Mouse (Mus musculus) MEL (cell line): ENCODE results near the gene C2cd4b. TPM values are rescaled to one million over a fixed set of nuclear protein-coding genes. Genes with fewer than 3 reads are reported as not detected.

ENCODE experiments used
- DNase-seq: peaks from one replicate; pipeline ENCODE4 v3.0.0; 2011; ENCODE audit warnings: low read depth, low spot score
- H3K27ac ChIP-seq: 2 replicates; pipeline ENCODE4 v1.5.1; 2012; ENCODE audit warnings: low read depth, mild to moderate bottlenecking, control low read depth, low read length, moderate library complexity; ENCODE audit not compliant: control insufficient read depth
- H3K27me3 ChIP-seq, 2 experiments: fragments of 150-350 bp in 1 of 2; sonication (generic) in 1 of 2; 2 replicates each; pipeline ENCODE4 v1.6.1; 2012; ENCODE audit warnings: low read length in 2 of 2, mild to moderate bottlenecking in 2 of 2, improper control_type of control experiment in 1 of 2, moderate library complexity in 1 of 2; ENCODE audit not compliant: insufficient read depth in 2 of 2, control insufficient read depth in 1 of 2
- H3K36me3 ChIP-seq, 2 experiments: 2 replicates each; pipeline ENCODE4 v1.6.1; 2012 to 2014; ENCODE audit warnings: low read length in 2 of 2, improper control_type of control experiment in 1 of 2, inconsistent platforms in 1 of 2, mild to moderate bottlenecking in 1 of 2; ENCODE audit not compliant: insufficient read depth in 2 of 2, control insufficient read depth in 1 of 2
- H3K4me1 ChIP-seq, 2 experiments: fragments of 150-350 bp in 1 of 2; sonication (generic) in 1 of 2; 2 replicates each; pipeline ENCODE4 v1.6.1; 2012; ENCODE audit warnings: low read length in 2 of 2, improper control_type of control experiment in 1 of 2, mild to moderate bottlenecking in 1 of 2; ENCODE audit not compliant: insufficient read depth in 2 of 2, control insufficient read depth in 1 of 2
- H3K4me3 ChIP-seq, 2 experiments: fragments of 150-350 bp in 1 of 2; sonication (generic) in 1 of 2; 2 replicates each; pipeline ENCODE4 v1.5.1; 2012; ENCODE audit warnings: low read depth in 2 of 2, low read length in 2 of 2, mild to moderate bottlenecking in 2 of 2, moderate library complexity in 2 of 2, control low read depth in 1 of 2, improper control_type of control experiment in 1 of 2; ENCODE audit not compliant: control insufficient read depth in 1 of 2, insufficient read depth in 1 of 2
- H3K79me2 ChIP-seq: 2 replicates; pipeline ENCODE4 v1.6.1; 2012; ENCODE audit warnings: mild to moderate bottlenecking, low read length, moderate library complexity; ENCODE audit not compliant: control insufficient read depth, poor library complexity, insufficient read depth
- H3K9ac ChIP-seq: 2 replicates; pipeline ENCODE4 v1.6.1; 2012; ENCODE audit warnings: low read depth, mild to moderate bottlenecking, control low read depth, low read length, moderate library complexity; ENCODE audit not compliant: control insufficient read depth, poor library complexity, severe bottlenecking
- H3K9me3 ChIP-seq: fragments of 150-350 bp; sonication (generic); replicated peaks from 2 replicates; pipeline ENCODE4 v1.6.1; 2012; ENCODE audit warnings: mild to moderate bottlenecking, low read length, improper control_type of control experiment, moderate library complexity; ENCODE audit not compliant: insufficient read depth
- CHD1 ChIP-seq: IDR thresholded peaks from 2 replicates; pipeline ENCODE4 v1.6.1; 2012; ENCODE audit warnings: low read depth, mild to moderate bottlenecking, inconsistent platforms, low read length, improper control_type of control experiment
- CHD2 ChIP-seq: IDR thresholded peaks from 2 replicates; pipeline ENCODE4 v1.6.1; 2011; ENCODE audit warnings: low read length, improper control_type of control experiment
- E2F4 ChIP-seq: IDR thresholded peaks from 2 replicates; pipeline ENCODE4 v1.6.1; 2011; ENCODE audit warnings: low read depth, low read length, improper control_type of control experiment, borderline replicate concordance
- EP300 ChIP-seq, 2 experiments: IDR thresholded peaks; 2 replicates each; pipeline ENCODE4 v1.6.1; 2011; ENCODE audit warnings: improper control_type of control experiment in 2 of 2, low read length in 2 of 2, low read depth in 1 of 2, mild to moderate bottlenecking in 1 of 2
- GATA1 ChIP-seq: IDR thresholded peaks from 2 replicates; pipeline ENCODE4 v1.6.1; 2011; ENCODE audit warnings: low read depth, low read length, improper control_type of control experiment
- HCFC1 ChIP-seq: IDR thresholded peaks from 2 replicates; pipeline ENCODE4 v1.6.1; 2012; ENCODE audit warnings: low read depth, mild to moderate bottlenecking, inconsistent platforms, low read length, improper control_type of control experiment, moderate library complexity
- JUND ChIP-seq: IDR thresholded peaks from 2 replicates; pipeline ENCODE4 v1.6.1; 2011; ENCODE audit warnings: low read depth, mild to moderate bottlenecking, improper control_type of control experiment, low read length
- MEF2A ChIP-seq: IDR thresholded peaks from 2 replicates; pipeline ENCODE4 v1.6.1; 2014; ENCODE audit warnings: low read depth, mild to moderate bottlenecking, inconsistent platforms, low read length, improper control_type of control experiment; ENCODE audit not compliant: poor library complexity, insufficient replicate concordance, severe bottlenecking; ENCODE audit errors: extremely low read depth
- MXI1 ChIP-seq: IDR thresholded peaks from 2 replicates; pipeline ENCODE4 v1.6.1; 2011; ENCODE audit warnings: mild to moderate bottlenecking, low read depth, low read length, improper control_type of control experiment
- NELFE ChIP-seq: IDR thresholded peaks from 2 replicates; pipeline ENCODE4 v1.6.1; 2011; ENCODE audit warnings: low read depth, low read length, improper control_type of control experiment
- NRF1 ChIP-seq: IDR thresholded peaks from 2 replicates; pipeline ENCODE4 v1.6.1; 2014; ENCODE audit warnings: low read depth, mild to moderate bottlenecking, inconsistent platforms, low read length, improper control_type of control experiment, moderate library complexity; ENCODE audit not compliant: poor library complexity, insufficient read depth, severe bottlenecking
- POLR2AphosphoS5 ChIP-seq: IDR thresholded peaks from 2 replicates; pipeline ENCODE4 v1.6.1; 2012; ENCODE audit warnings: low read depth, borderline replicate concordance, mild to moderate bottlenecking, inconsistent platforms, low read length, moderate library complexity, mixed read lengths
- RCOR1 ChIP-seq: IDR thresholded peaks from 2 replicates; pipeline ENCODE4 v1.6.1; 2012; ENCODE audit warnings: low read depth, mild to moderate bottlenecking, inconsistent platforms, low read length, improper control_type of control experiment
- TCF12 ChIP-seq: IDR thresholded peaks from 2 replicates; pipeline ENCODE4 v1.6.1; 2014; ENCODE audit warnings: low read depth, mild to moderate bottlenecking, inconsistent platforms, low read length, improper control_type of control experiment, moderate library complexity
- USF2 ChIP-seq, 2 experiments: IDR thresholded peaks; 2 replicates each; pipeline ENCODE4 v1.6.1; 2011 to 2012; ENCODE audit warnings: improper control_type of control experiment in 2 of 2, low read length in 2 of 2, borderline replicate concordance in 1 of 2, inconsistent platforms in 1 of 2, low read depth in 1 of 2, mild to moderate bottlenecking in 1 of 2; ENCODE audit not compliant: insufficient read depth in 1 of 2
- ZC3H11A ChIP-seq: IDR thresholded peaks from 2 replicates; pipeline ENCODE4 v1.6.1; 2012; ENCODE audit warnings: low read depth, mild to moderate bottlenecking, inconsistent platforms, low read length, improper control_type of control experiment
- polyA plus RNA-seq, 2 experiments: library from polyadenylated mRNA; stranded (reverse) in 1 of 2; unstranded in 1 of 2; fragments of >175 nt in 1 of 2; fragments of >200 nt in 1 of 2; gene quantifications; 2 replicates each; pipeline versions ENCODE4 v1.2.1 to v1.2.4; 2012; ENCODE audit warnings: low replicate concordance in 2 of 2, low read depth in 1 of 2; ENCODE audit not compliant: insufficient read length in 2 of 2, insufficient read depth in 1 of 2, missing spikeins in 1 of 2
- total RNA-seq: library from RNA; depleted of rRNA; stranded (reverse); fragments of 300-350 nt; gene quantifications from 2 replicates; pipeline ENCODE4 v1.2.3, GENCODE M21; 2012

Gene C2cd4b
- total and polyA plus RNA-seq, 3 experiments, result not detected

- no peak overlapping the region for H3K4me3 ChIP-seq
- H3K9ac ChIP-seq, result no peak overlapping the region
- no peaks in the 10 kb centered on the region for H3K27me3 ChIP-seq
- TF ChIP-seq JUND (no peak), RCOR1 (no peak), MXI1 (no peak), HCFC1 (no peak), USF2 (IDR thresholded peaks at IDR 0.05; ENCODE audit: borderline replicate concordance in 1 of 2, insufficient read depth in 1 of 2, low read depth in 1 of 2, low read length in 2 of 2) (no peak), CHD2 (no peak), GATA1 (no peak), CHD1 (no peak), NRF1 (no peak), TCF12 (no peak)
- DNase-seq, result no peak
- no peak overlapping the region for H3K27ac ChIP-seq
- H3K36me3 ChIP-seq, result no peaks in the 10 kb centered on the region
- H3K4me1 ChIP-seq, result no peaks in the 10 kb centered on the region
- H3K9me3 ChIP-seq, result no peaks in the 10 kb centered on the region
- H3K79me2 ChIP-seq, result no peaks in the 10 kb centered on the region
Observed at GRCm38 (mm10) chr9:67753411-67754182, 5.6 kb upstream of the C2cd4b start.

GRCm38 (mm10) chr9:67754713-67755112, 4.5 kb upstream of the C2cd4b start:
- Histone ChIP-seq H3K4me1 (no peaks in the 10 kb centered on the region), H3K79me2 (no peaks in the 10 kb centered on the region), H3K36me3 (no peaks in the 10 kb centered on the region), H3K9ac (no peak overlapping the region)
- TF ChIP-seq POLR2AphosphoS5 (no peak), ZC3H11A (no peak), MEF2A (no peak), E2F4 (no peak), NELFE (no peak), EP300 (IDR thresholded peaks at IDR 0.05; ENCODE audit: low read depth in 1 of 2, low read length in 2 of 2) (no peak)
- TF ChIP-seq, all 39 proteins: peak for 0
- Histone ChIP-seq H3K27me3 (no peaks in the 10 kb centered on the region), H3K27ac (no peak overlapping the region), H3K9me3 (no peaks in the 10 kb centered on the region), H3K4me3 (no peak overlapping the region)
- DNase-seq, result no peak
